Mouse (Mus musculus) G1E (cell line): ENCODE data around the gene Trmu. TPM values are rescaled to one million over a fixed set of nuclear protein-coding genes. Genes with fewer than 3 reads are reported as not detected.
A peak's percentile ranks its signal among the peaks of the same experiment; 100 is the strongest.

Experiments used
- ATAC-seq: 2 replicates; pipeline ENCODE4 v1.8.0; 2016; ENCODE audit warnings: mild to moderate bottlenecking; ENCODE audit not compliant: insufficient number of reproducible peaks, poor library complexity, low FRiP score, severe bottlenecking; ENCODE audit errors: extremely low read depth
- DNase-seq: peaks from one replicate; pipeline ENCODE4 v3.0.0; 2012; ENCODE audit warnings: low spot score
- H3K27me3 ChIP-seq: 2 replicates; pipeline ENCODE4 v1.6.1; 2012; ENCODE audit warnings: mild to moderate bottlenecking, low read length, inconsistent platforms; ENCODE audit not compliant: insufficient read depth
- H3K36me3 ChIP-seq: replicated peaks from 2 replicates; pipeline ENCODE3; 2012; ENCODE audit warnings: mild to moderate bottlenecking, inconsistent platforms
- H3K4me1 ChIP-seq: 2 replicates; pipeline ENCODE4 v1.6.1; 2012; ENCODE audit warnings: low read depth, low read length, inconsistent platforms, mixed read lengths; ENCODE audit not compliant: insufficient read depth
- H3K4me3 ChIP-seq: 2 replicates; pipeline ENCODE4 v1.5.1; 2012; ENCODE audit warnings: low read depth, mild to moderate bottlenecking, inconsistent platforms, low read length, moderate library complexity, mixed read lengths
- H3K9me3 ChIP-seq: replicated peaks from 2 replicates; pipeline ENCODE4 v1.6.1; 2012; ENCODE audit warnings: inconsistent platforms
- CTCF ChIP-seq: IDR thresholded peaks from 2 replicates; pipeline ENCODE4 v1.5.1; 2012; ENCODE audit warnings: low read depth, low read length, inconsistent platforms, mixed read lengths
- GATA1 ChIP-seq: IDR thresholded peaks from 2 replicates; pipeline ENCODE4 v1.6.1; 2012; ENCODE audit warnings: borderline replicate concordance, low read length, inconsistent platforms, mixed read lengths
- GATA2 ChIP-seq: IDR thresholded peaks from 2 replicates; pipeline ENCODE4 v1.6.1; 2012; ENCODE audit warnings: low read depth, low read length, inconsistent platforms, borderline replicate concordance
- POLR2AphosphoS5 ChIP-seq: IDR thresholded peaks from 2 replicates; pipeline ENCODE4 v1.6.1; 2012; ENCODE audit warnings: low read depth, low read length, inconsistent platforms; ENCODE audit not compliant: insufficient replicate concordance
- TAL1 ChIP-seq: conservative IDR thresholded peaks from 2 replicates; pipeline ENCODE4 v1.6.1; 2012; ENCODE audit warnings: low read depth, low read length, inconsistent platforms, mixed read lengths
- polyA plus RNA-seq: library from polyadenylated mRNA; stranded (reverse); fragments of >175 nt; gene quantifications from 2 replicates; pipeline ENCODE4 v1.2.3, GENCODE M21; 2012
- total RNA-seq, 2 experiments: library from RNA; stranded (forward) in 1 of 2; stranded (reverse) in 1 of 2; fragments of 200-1000 nt in 1 of 2; fragments of >200 nt in 1 of 2; fragmentation: Nextera tagmentation in 1 of 2; gene quantifications; 2 replicates each; pipeline ENCODE4 v1.2.3; 2014 to 2017

The Trmu gene
- total and polyA plus RNA-seq, 3 experiments: 10.6 to 41.1 (median 30.5) TPM

DNA sequence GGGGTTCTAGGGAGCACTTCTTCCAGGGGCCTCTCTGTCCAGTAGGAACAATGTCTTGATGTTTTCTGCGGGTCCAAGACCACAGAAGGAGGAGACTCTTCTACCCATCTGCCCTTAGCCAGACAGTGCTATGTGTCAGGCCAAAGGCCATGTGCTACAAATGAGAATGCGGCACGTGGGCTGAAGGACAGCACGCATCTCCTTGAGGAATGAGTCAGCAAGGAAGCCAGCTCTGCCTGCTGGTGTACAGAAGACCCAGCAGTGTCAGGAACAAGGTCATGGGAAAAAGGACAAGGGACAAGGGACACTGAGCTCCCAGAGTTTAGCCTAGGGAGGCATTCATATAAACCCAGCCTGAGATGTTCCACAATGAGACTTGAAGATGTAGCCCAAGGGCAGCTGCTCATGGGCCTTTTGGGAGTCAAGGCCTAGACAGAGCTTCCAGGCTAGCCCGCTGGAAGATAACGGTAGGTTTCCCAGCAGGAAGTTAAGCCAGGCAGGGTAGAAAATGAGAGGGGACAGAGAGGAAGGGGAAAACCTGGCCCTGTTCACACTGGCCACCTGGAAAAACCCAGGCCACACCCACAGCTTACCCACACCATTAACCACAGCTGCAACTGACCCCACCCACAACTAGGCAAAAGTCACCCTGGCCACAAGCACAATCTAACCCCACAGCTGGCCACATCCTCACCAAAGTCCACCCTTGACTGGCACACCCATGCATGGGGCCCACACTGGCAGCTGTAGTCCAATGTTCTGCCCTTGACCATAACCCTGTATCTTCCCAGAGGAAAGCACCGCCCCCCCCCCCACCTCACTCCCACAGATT, 29.8 kb downstream of the Trmu start:
- peak; percentile 11; the same call in 1 of the 2 replicates for ATAC-seq
- DNase-seq: peak; percentile 20
- no peak for TF ChIP-seq CTCF
- TF ChIP-seq POLR2AphosphoS5: no peak
- peak; percentile 20; the same call in 1 of the 2 replicates for TF ChIP-seq TAL1
- TF ChIP-seq GATA2: no peak
- TF ChIP-seq GATA1: no peak
- Histone ChIP-seq H3K4me3 (no peak overlapping the region), H3K4me1 (peaks cover 46% of the 10 kb centered on the region), H3K36me3 (peaks cover 15% of the 10 kb centered on the region), H3K9me3 (no peaks in the 10 kb centered on the region), H3K27me3 (peaks cover 29% of the 10 kb centered on the region; the same call in 1 of the 2 replicates)

DNA sequence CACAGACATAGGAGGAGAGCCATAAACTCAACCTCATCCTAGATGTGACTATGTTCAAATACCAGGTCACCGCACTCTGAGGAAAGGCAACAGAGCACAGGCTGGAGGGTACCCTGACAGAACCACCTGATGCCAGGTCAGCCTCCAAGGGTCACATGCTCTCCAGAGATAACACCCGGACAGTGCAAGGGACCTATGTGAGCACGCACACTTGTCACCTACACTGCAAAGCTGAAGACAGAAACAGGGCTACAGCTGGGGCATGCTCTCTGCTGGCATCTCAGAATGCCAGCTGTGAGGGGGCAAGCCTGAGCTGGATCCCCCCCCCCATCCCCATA, 30.3 kb downstream of the Trmu start:
- Histone ChIP-seq H3K36me3 (peaks cover 13% of the 10 kb centered on the region), H3K9me3 (no peaks in the 10 kb centered on the region), H3K4me1 (peaks cover 42% of the 10 kb centered on the region), H3K27me3 (peaks cover 30% of the 10 kb centered on the region; the same call in 1 of the 2 replicates), H3K4me3 (peak overlapping the region; percentile 34; the same call in 1 of the 2 replicates)
- DNase-seq (peak; percentile 23), ATAC-seq (no peak)
- TF ChIP-seq TAL1 (peak; percentile 3; the same call in 1 of the 2 replicates), GATA1 (no peak)

DNA sequence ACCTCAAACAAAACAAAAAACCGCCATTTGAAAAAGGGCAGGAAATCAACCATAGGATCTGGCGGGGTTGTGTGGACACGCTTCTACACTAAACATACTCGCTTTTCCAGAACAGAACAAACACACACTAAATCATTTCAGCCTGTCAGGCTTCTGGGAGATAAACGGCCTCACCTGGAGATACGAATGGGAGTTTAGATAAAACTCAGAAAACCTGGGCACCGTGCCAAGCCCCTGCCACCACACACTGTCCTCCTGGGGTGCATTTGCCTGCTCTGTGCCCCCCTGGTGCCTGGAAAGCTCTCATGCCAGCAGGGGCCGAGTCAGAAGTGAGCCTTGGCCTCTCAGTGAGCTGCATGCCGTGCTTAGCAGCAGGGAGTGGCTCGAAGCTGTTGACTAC, 30.8 kb downstream of the Trmu start:
- ATAC-seq: no peak

DNA sequence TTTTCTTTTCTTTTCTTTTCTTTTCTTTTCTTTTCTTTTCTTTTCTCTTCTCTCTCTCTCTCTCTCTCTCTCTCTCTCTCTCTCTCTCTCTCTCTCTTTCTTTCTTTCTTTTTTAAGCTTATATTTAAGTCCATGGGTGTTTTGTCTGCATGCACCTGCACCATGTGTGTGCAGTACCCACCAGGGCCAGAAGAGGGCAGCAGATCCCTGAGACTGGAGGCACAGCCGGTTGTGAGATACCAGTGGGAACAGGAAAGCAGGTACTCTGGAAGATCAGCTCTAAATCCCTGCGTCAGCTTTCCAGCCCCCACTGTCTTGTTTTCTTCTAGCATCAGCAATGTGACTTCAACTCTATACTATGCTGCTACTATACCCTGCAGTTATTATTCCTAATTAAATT, 34.5 kb downstream of the Trmu start:
- Histone ChIP-seq H3K9me3 (no peaks in the 10 kb centered on the region), H3K4me1 (peaks cover 25% of the 10 kb centered on the region), H3K27me3 (peaks cover 23% of the 10 kb centered on the region), H3K36me3 (peaks cover 3% of the 10 kb centered on the region), H3K4me3 (no peak overlapping the region)
- DNase-seq: no peak
- ATAC-seq: no peak
- TF ChIP-seq GATA2 (no peak), POLR2AphosphoS5 (no peak), GATA1 (no peak), CTCF (peak; percentile 23; the same call in 1 of the 2 replicates), TAL1 (no peak)

More for the DNA sequence above, 30.8 kb downstream of the Trmu start:
- Histone ChIP-seq H3K4me3 (0 out of 2 replicates have a peak overlapping the region, but pooled peaks have one; percentile 26), H3K9me3 (no peaks in the 10 kb centered on the region), H3K4me1 (peaks cover 37% of the 10 kb centered on the region), H3K27me3 (peaks cover 30% of the 10 kb centered on the region; the same call in 1 of the 2 replicates), H3K36me3 (peaks cover 10% of the 10 kb centered on the region)
- peak; percentile 50 for DNase-seq
- no peak for TF ChIP-seq GATA2
- no peak for TF ChIP-seq POLR2AphosphoS5
- TF ChIP-seq TAL1: no peak
- TF ChIP-seq GATA1: no peak
- no peak for TF ChIP-seq CTCF

DNA sequence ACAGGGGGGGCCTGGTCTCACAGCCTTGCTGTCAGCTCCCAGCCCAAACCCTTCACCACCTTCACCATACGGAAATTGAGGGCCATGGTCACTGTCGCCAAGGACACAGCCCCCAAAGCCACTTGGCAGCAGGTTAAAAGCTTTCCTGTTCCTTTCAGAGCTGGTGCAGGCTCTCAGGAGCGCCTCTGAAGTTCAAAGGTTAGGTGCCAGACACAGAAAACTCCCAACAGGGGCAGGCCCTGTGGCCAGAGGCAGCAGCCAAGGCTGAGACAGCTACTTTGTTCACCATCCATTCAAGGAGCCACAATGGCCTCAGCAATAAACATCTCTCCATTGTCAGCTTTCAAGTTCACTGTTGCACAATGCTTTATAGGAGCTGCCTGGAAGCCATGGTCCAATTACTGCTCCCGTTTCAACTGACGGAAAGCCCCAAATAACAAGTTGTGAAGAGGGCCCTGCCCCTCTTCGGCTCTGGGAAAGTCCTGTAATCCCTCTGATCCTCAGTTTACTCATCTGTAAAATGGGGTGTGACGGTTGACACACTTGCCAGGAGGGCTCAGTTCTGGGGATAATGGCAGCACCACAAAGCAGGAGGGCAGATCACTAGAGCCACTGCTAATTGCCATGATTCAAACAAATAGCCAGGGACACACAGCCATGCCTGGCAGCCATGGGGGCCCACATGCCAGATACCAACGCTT, 40.2 kb downstream of the Trmu start:
- H3K27me3 ChIP-seq: peaks cover 30% of the 10 kb centered on the region

DNA sequence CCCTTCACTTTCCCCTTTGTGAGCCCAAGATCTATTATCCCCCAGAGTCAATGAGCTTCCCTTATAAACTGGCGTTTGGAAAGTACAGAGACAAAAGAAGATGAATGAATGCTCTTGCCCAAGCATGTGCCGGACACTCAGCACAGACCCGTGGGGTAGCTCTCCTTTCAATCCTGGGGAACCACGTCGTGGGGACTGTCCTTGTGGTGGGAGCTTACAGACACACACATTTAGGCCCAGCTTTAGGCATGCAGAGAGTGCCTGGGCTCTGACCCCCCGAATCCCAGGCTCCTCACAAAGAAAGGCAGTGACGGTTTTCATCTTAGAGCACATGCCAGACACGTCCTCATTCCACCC, 40.8 kb downstream of the Trmu start:
- TF ChIP-seq CTCF (no peak), POLR2AphosphoS5 (no peak), TAL1 (no peak), GATA1 (no peak), GATA2 (no peak)
- Histone ChIP-seq H3K4me1 (no peaks in the 10 kb centered on the region), H3K36me3 (peaks cover 31% of the 10 kb centered on the region), H3K27me3 (peaks cover 27% of the 10 kb centered on the region), H3K9me3 (no peaks in the 10 kb centered on the region), H3K4me3 (no peak overlapping the region)
- ATAC-seq: no peak
- no peak for DNase-seq

More for the DNA sequence above, 40.2 kb downstream of the Trmu start:
- no peaks in the 10 kb centered on the region for H3K9me3 ChIP-seq
- DNase-seq (no peak), ATAC-seq (no peak)
- no peak for TF ChIP-seq POLR2AphosphoS5
- no peak for TF ChIP-seq TAL1
- no peak for TF ChIP-seq GATA1
- TF ChIP-seq GATA2: no peak
- TF ChIP-seq CTCF: no peak
- H3K4me1 ChIP-seq: no peaks in the 10 kb centered on the region
- peaks cover 28% of the 10 kb centered on the region for H3K36me3 ChIP-seq
- no peak overlapping the region for H3K4me3 ChIP-seq
